Mouse (Mus musculus) 3134 (cell line): ENCODE measurements around the gene Rgl1.

ENCODE experiments used
- DNase-seq: peaks from one replicate; pipeline ENCODE4 v3.0.0-alpha.2; 2011; ENCODE audit warnings: low spot score; ENCODE audit not compliant: insufficient read length; ENCODE audit errors: extremely low read depth

Rgl1 gene

DNA sequence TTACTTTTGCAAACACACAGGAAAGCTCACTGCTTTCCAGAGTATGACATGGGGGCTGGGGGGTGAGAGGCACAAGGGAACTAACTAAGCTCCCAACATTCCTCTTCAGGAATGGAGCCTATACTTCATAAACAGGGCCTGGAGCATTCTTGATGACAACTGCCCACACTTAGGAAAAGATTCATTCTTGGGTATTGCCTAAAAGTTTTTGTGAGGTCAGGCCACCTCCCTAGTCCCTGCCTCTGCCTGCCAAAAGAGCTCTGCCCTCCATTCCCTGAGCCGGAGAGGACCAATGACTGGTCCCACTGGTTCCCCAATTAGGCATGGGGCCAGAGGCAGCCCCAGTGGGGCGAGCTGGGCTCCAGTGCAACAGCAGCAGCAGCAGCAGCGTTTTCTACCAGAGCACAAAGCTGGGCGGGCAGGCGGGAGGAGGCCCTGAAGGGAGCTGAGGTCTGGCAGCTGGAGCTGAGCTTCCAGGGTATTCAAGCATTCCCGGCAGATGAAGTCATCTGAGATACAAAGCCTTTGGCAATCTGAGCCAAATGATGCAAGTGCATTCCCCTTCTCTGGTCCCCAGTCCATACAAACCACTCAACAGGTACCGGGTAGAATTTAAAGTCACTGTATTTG is 210.1 kb downstream of the Rgl1 start:
- peak; percentile 90 for DNase-seq

DNA sequence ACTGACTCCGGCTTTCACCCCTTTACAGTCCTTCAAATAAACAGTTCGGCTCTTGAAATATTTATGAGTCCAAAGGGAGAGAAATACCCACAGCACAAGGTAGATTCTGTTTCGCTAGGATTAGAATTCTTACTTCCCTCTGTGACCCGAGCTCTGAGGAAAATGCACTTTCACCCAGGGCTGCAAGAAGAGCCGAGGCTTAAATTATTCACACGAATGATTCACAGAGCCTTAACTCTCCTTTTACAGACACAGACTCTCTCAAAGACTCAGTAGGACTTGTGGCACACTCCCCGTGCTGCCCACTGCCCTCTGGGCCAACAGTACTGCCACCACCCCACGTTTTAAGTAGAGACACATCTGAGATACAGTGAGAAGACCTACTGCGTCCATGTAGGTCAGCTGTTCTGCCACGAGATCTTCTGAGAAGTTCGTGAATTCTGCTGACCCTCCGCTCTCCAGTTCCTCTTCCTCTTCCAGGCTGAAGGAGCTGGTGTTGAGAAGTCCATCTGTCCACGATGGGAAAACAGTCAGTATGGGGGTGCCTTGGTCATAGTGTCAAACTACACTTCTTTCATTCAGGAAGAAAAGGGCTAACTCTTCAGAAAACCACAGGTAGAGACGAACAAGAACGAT is 212.1 kb downstream of the Rgl1 start:
- no peak for DNase-seq

DNA sequence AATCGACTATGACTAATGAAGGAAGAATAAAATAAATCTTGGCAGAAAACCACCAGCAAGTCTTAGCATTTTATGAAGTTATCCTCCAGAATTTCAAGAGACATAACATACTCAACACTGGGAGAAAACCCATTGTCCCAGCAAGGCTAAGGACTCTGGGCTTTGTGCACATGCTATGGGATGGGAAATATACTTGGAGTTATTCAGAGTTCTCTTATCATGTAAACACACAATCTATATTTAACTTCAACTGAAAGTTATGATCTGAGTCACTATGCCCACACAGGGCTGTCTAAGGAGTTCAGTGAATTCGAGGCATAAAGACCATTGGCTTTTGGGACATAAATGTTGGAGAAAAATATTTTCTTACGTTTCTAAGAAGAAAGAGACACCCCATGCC is 215.2 kb downstream of the Rgl1 start:
- no peak for DNase-seq

DNA sequence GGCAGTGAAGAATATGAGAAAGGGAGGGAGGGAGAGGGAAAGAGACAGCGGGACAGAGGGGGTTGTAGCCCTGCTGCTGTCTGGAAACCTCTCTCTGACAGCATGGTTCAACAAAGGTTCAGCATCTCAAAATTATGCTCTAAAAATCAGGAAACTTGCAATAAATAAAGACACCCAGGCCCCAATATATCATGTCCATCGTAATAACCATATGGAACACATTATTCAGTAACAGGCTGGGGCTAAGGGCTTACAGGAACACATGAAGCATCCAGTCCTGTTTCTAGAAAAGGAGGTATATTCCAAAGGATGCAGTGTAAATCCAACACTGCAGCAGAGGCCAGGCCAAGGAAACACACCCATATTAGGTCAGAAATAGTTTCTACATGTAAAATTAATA is 215.6 kb downstream of the Rgl1 start:
- no peak for DNase-seq

DNA sequence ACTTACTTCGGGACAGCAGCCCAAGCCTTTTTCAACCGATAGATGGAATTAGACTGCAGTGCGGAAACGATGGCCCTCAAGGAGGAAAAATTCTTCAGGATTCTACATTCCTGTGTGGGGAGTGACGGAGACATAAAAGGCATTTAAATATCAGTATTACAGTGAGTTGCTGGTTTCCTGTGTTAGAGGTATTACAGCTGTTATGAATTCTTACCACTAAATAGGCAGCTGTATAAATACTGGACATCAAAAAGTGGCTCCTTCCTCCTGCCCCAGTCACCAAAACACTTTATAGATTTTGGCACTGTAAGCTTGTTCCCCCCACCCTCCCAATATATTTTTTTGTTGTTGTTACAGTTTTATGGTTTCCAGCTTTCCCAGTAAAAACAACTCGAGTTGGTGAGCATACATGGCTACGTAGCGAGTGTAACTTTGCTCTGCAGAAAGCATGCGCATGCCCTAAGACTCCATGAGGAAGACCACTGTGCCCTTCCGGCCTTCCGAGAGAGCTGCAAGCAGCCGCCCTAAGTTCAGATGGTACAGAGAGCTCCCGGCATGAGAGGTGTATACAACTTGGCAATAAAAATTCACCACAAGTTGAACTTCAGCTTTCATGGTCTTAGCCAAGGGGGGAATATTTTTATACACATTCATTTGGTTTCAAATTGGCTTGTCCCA is 217.0 kb downstream of the Rgl1 start:
- no peak for DNase-seq

DNA sequence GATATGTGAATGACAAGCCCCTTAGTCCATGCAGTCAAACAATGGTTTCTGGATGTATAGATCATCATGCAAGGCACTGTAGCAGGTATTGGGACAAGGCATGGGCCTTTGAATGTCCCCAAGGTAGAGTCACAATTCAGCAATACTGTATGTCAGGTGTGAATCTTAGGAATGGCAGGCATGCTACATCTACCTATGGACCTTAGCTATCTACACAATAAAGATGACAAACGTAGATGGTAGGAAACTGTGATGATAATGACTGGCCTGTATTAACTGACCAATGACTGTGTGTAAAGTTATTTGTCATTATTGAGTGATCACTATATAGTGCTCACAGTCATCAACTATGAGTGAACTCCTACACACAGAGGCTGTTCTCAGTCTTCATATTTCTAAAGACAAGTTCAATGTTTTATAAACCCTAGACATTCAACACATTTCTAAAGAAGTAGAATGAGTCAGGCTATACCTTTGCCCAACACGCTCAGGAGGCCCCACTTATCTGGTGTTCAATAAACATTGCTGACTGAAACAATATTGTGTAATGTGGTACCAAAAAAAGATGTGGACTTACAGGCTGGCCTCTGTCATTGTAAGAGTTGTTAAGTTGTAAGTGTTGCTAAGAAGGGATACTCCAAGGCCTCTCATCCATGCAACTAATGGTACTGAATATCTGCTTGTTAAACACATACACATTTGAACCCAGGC is 222.5 kb downstream of the Rgl1 start:
- no peak for DNase-seq

DNA sequence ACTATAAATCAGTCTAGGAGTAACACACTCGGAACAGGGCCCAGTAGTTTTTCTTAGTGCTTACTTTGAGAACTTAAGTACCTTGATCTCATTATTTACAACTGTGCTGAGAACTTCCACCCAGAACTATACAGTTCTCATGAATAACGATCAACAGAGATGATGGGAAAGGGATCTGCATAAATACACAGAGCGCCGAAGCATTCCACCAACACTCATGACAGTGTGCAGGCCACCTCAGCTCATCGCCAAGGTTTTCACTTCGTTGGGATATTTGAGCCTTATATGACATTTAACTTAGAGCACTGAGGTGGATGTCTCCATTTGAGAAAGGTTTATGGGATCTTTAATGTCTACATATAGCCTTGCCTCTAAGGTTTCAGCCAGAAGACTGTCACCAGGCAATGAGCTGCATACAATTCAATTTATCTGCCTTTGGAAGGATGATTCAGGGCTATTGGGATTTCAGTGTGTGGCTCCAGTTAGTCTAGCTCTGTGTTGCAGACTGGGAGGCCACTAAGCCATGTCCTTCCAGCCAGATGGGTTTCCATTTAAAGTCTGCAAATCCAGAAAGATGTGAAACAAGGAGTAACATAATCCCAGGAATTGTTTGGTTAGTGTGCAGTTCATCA is 223.3 kb downstream of the Rgl1 start:
- no peak for DNase-seq

DNA sequence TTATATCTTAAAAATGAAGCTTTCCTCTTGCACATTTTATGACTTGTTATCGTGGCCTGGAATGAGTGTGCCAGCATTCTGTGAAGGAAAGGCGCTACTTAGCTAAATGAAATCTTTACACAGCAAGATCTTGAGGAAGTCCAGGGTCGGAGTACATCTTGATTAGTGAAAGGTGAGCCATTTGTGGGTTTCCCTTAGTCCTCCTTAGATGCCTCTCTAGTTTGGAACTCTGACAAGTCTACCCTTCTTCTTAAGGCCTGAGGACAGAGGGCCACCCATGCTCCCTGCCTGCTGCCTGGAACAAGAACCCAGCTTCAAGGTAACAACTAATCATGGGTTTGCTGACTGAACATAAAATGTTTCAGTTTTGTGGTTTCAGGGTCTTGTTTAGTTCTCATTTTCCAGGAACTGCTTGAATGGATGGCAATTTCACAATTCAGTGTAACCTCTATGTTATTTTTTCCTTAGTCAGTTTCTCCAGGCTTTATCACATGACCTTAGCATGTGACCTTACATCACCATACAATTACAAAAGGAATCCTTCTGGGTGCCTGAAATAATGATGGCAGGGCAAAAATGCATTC is 225.8 kb downstream of the Rgl1 start:
- no peak for DNase-seq

DNA sequence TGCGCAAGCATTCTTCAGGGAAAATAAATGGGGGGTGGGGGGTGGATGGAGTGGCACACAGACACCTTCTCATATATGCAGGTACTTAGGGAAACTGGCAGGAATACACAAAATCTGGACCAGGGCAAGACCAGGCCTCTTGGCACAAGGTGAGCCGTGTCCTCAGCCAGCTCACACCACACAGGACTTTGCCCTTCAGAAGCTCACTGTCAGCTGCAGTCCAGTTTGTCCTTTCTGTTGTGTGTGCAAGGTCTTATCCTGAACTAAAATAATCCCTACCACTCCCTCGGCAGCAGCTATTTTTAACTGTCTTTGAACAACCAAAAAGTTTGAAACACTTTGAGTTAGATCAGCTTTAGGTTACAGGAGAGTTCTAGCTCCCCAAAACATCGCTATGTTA is 227.3 kb downstream of the Rgl1 start:
- DNase-seq, result no peak

DNA sequence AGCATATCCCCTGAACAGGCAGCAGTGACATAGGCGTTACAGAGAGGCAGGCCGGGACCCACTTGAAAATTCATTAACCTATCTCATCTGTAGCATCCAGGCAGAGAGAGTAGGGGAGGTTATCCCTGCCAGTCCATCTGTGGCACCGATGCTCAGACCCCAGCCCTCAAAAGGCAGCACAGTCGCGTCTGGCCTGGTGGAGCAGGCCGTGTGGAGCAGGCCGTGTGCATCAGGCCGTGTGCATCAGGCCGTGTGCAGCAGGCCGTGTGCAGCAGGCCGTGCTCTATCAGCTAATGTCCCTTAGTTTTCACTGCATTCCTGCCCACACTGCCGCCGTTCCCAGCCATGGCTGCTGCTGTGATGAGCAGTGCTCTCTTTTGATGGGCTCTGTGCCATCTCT is 229.0 kb downstream of the Rgl1 start:
- no peak for DNase-seq

DNA sequence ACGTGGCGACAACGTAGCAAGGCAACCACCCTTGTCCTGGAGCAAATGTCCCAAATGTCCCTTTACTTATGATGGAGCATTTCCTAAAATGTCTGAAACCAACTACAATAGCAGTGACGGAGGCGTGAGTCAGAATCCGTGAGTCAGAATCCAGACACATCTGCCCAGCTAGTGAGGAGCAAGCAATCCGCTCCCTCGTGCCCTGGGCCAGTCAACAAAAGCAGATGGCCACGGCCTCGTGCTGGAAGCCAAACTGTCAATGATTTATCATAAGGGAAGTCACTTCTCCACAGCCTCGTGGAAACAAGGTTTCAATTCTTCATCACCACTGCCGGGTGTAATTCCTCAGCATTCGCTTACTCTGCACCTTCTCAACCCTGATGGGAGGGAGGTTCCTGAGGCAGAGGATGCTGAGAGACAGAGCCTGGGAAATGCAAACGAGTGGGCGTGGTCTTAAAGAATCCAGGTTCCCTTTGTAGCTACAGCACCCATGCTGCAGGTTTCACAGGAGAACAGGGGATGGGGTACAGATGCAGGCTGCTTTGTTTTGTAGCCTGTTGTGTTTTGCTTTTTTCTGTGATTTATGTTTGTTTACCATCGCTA is 229.6 kb downstream of the Rgl1 start:
- peak; percentile 71 for DNase-seq

DNA sequence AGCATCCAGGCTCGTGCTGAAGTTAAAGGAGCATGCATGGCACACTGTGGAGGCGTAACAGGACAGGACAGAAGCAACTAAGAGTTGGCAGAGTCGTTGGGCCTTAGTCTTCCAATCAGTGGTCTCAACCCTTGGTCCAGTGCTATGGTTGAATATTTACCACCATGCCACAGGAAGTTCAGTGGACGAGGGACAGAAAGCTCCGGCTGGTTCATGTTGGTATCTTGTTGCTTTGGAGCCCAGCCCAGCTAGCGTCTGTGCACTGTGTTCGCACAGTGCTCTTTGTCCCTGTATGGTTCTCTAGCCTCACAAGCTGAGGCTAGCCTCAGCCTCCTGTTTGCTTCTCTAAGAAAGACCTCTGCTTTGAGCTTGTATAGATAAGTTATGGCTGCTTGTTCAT is 231.6 kb downstream of the Rgl1 start:
- no peak for DNase-seq

DNA sequence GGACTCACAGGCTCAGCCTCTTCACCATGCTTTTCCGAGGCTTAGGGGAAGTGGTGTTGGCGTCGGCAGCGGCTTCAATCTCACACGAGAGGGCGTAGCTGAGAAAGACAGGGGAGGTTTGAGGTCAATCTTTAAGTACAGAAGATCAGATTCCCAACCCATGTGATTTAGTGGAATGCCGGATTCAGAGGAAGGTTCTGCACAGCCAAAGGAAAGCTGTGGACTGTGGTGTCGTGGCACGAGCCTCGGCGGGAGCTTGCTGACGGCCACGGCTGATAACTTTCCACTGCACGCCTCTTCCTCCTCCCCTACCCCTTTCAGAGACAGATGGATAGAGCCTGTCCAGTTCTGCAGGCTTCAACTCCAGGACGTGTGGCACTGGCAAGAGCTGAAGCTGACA is 234.7 kb downstream of the Rgl1 start:
- DNase-seq, result no peak

DNA sequence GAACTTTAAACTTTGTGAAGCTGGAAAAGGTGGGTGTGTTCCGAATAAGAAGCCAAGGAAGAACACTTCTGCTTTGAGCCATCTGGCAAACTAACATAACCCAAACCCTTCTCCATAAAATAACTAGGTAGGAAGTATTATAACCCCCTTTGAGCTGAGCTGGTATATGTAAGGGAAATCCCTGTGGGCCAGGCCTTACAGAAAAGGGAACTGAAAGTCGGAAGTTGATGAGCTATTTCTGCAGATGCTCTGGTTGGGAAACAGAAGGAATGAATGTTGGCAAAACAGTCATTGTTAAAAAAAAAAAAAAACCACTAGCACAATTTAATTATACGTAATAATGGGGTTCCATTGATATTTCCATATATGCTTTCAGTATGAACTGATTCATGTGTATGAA is 237.4 kb downstream of the Rgl1 start:
- no peak for DNase-seq

DNA sequence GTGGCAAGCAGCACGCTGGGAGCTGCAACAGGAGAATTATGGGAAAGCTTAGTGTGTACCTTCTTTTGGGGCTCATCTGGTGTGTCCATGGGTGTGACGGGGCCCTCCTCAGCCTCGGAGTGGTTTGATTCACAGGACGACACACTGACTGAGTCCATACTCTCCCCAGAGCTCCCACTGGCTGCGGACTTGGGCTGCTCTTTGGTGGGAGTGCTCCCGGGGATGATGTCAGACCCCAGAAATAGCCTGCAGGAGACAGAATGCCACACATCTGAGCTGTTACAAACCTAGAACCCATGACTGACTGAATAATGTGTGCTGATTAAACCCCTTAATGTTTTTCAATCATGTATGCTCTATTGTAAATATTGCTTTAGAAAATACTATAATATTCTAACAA is 237.9 kb downstream of the Rgl1 start:
- DNase-seq, result no peak

DNA sequence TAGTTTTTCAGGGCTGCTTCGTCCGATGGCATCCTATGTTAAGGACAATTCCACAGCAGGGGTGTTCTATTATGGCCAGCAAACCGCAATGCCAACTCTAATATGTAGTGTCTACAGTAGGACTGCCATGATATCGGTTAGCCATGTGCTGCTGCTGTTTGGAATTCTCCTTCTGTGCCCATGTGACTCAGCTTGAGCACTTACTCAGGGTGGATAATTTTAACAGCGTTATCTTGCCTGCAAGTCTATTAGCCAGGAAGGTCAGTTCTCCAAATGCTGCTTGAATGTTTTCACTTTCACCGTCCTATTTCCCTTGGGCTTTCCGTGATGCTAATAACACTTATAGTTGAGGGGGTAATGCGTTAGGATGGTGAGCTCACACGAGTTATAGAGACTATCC is 240.0 kb downstream of the Rgl1 start:
- DNase-seq, result no peak

DNA sequence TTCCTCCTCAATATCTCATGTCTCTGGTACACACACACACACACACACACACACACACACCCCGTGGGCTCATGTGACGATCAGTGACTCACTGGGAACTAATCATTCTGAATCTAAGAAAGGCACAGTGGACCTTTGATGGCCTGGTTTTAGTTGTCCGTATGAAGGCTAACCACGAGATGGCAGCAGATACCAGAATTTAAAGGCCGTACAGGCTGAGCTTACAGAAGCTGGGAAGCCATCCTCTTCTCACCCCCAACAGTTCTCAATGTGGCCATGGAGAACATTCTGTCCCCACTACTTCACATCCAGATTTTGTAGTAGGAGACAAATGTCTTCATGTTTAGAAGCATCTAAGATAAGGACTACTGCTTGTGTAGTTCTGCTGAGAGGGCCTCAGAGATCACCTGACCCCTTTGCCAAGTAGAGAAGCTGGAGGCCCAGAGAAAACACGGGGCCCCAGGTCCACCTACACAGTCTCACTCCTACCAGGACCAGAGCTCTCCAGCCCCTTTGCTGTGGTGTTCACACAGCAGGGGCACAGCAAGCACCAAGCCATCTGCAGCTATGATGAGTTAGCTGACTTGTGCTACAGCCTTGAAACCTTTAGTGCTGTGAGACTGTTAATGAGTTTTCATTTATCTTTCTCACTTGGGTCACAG is 241.0 kb downstream of the Rgl1 start:
- DNase-seq, result peak; percentile 52

DNA sequence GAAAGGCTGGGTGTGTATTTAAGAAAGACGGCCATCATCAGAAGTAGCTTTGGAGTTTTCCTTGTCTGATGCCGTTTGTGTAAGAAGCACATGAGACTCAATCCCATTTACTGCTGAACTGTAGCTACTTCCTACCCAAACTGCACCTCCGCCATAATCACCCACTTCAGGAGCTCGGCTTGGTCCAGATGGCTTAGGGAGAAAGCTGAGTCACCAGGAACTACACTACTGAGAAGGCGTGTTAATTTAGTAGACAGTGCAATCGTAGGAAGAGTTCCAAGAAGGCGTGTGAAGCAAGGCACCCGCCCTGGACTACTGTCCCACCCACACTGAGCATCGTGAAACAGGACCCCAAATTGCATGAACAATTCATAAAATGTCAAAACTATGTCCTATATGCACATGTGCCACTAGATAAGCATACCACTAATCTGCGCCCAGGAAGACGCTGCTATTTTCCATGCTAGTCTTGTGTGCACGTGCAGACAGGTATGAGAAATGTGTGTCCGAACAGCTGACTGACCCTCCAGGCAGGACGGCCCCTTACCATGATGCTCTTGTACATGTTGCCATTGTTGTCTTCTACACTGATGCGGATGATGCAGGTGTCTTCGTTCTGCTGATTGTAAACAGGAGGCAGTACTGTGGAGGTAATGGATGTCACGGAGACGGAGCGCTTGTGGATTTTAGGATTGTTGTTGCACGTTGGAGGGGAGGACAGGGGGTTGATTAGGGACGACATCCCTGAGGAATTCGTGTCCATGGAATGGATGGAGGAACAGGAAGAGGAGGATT is 241.9 kb downstream of the Rgl1 start:
- no peak for DNase-seq

DNA sequence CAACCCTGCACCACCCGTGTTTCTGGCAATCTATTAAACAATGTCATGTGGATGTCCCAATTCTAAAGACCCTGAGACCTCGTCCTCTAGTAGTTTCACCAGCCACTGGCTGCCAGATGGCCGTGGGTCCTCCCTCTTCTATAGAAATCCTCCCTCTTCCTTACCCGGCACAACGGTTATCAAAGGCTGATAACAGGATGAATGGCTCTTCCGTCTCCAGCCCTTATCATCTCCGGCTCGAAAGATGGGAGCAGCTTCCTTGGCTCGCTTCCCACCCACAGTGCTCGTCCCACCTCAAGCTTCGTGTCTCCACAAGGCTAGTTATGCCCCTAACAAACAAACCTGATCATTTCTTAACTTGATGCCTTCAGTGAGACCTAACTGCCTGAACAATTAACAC is 242.9 kb downstream of the Rgl1 start:
- DNase-seq, result no peak
